Mouse (Mus musculus) E14TG2a.4 (cell line): ENCODE data around the gene Cox7c.

Experiments used
- CTCF ChIP-seq: conservative IDR thresholded peaks from 2 replicates; pipeline ENCODE4 v1.5.1; 2014; ENCODE audit warnings: low read length
- NANOG ChIP-seq: IDR thresholded peaks from 2 replicates; pipeline ENCODE4 v1.6.1; 2014; ENCODE audit warnings: borderline replicate concordance, low read length, mixed read lengths
- POU5F1 ChIP-seq: IDR thresholded peaks from 2 replicates; pipeline ENCODE4 v1.6.1; 2014; ENCODE audit warnings: low read length, borderline replicate concordance

- no peak for TF ChIP-seq CTCF
- no peak for TF ChIP-seq NANOG
- no peak for TF ChIP-seq POU5F1
Measured at GRCm38 (mm10) chr13:86068011-86068724, 21.5 kb upstream of the Cox7c start.
